Mouse (Mus musculus): ENCODE results near the gene Synpo2l. TPM values are rescaled to one million over a fixed set of nuclear protein-coding genes. Genes with fewer than 3 reads are reported as not detected.
A peak's percentile ranks its signal among the peaks of the same experiment; 100 is the strongest.

The Synpo2l gene
- polyA plus RNA-seq, 1 experiment = 0.13 TPM

DNA sequence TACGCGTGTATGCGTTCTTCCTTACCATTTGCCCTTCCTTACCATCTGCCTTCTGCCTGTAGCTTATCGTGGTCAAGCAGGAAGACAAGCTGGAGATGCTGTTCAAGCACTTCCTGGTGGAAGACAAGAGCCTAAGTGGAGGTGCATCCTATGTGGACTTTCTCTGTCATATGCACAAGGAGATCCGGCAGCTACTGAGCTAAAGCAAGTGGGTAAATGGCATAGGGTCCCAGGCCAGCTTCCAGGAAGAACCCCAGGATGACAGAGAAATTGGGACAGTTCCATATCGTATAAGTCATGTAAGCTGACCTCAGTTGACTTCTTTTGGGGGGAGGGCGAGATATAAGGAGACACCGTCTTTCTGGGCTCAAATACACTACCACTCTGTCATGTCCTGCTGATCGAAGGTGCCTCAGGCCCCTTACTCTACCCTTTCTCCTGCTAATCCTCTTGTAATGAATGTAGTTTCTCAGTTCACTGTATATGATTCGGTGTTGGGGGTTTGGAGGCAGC is 25.5 kb upstream of the Synpo2l start:
- Histone ChIP-seq H3K27ac (ENCODE audit: insufficient read depth, low read length) (0 out of 2 replicates have a peak overlapping the region, but pooled peaks have one; percentile 18), H3K4me3 (replicated peaks; ENCODE audit: insufficient read depth, low read depth, low read length) (no peak overlapping the region), H3K4me1 (ENCODE audit: control insufficient read depth, insufficient read depth, low read length) (peaks cover 9% of the 10 kb centered on the region; the same call in 1 of the 2 replicates), H3K27me3 (ENCODE audit: control insufficient read depth, insufficient read depth, low read length) (no peaks in the 10 kb centered on the region)
- DNase-seq = no peak
- TF ChIP-seq POLR2A (IDR thresholded peaks at IDR 0.05; ENCODE audit: borderline replicate concordance, insufficient read depth, low read length) = no peak
- TF ChIP-seq CTCF (IDR thresholded peaks at IDR 0.05; ENCODE audit: borderline replicate concordance, insufficient read depth, low read depth, low read length) = no peak
- 84% methylated on average over 10 of the region's 10 CpGs for WGBS

- DNase-seq = no peak
- H3K4me3 ChIP-seq (replicated peaks; ENCODE audit: insufficient read depth, low read depth, low read length) = no peak overlapping the region
- peaks cover 9% of the 10 kb centered on the region; the same call in 1 of the 2 replicates for H3K4me1 ChIP-seq (ENCODE audit: control insufficient read depth, insufficient read depth, low read length)
- TF ChIP-seq CTCF (IDR thresholded peaks at IDR 0.05; ENCODE audit: borderline replicate concordance, insufficient read depth, low read depth, low read length) (no peak), POLR2A (IDR thresholded peaks at IDR 0.05; ENCODE audit: borderline replicate concordance, insufficient read depth, low read length) (no peak)
- 85% methylated on average over 6 of the region's 6 CpGs for WGBS
- H3K27ac ChIP-seq (ENCODE audit: insufficient read depth, low read length) = no peak overlapping the region
- H3K27me3 ChIP-seq (ENCODE audit: control insufficient read depth, insufficient read depth, low read length) = no peaks in the 10 kb centered on the region
Observed at GRCm38 (mm10) chr14:20691772-20692171, 23.6 kb upstream of the Synpo2l start.

DNA sequence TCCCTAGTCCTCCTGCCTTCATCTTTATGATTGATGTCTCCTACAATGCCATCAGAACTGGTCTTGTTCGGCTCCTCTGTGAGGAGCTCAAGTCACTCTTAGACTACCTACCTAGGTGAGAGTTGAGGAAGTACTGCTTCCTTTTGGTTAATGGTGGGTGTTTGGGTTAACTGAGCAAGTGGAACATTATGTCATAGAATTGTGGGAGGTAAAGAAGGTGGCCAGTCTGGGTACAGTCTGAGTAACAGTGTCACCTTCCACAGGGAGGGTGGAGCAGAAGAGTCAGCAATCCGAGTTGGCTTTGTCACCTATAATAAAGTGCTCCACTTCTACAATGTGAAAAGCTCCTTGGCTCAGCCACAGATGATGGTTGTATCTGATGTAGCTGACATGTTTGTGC is 20.9 kb upstream of the Synpo2l start:
- Histone ChIP-seq H3K4me3 (replicated peaks; ENCODE audit: insufficient read depth, low read depth, low read length) (no peak overlapping the region), H3K4me1 (ENCODE audit: control insufficient read depth, insufficient read depth, low read length) (peaks cover 4% of the 10 kb centered on the region; the same call in 1 of the 2 replicates), H3K27ac (ENCODE audit: insufficient read depth, low read length) (no peak overlapping the region), H3K27me3 (ENCODE audit: control insufficient read depth, insufficient read depth, low read length) (no peaks in the 10 kb centered on the region)
- TF ChIP-seq POLR2A (IDR thresholded peaks at IDR 0.05; ENCODE audit: borderline replicate concordance, insufficient read depth, low read length) (no peak), CTCF (IDR thresholded peaks at IDR 0.05; ENCODE audit: borderline replicate concordance, insufficient read depth, low read depth, low read length) (no peak)
- WGBS = 88% methylated on average over 2 of the region's 2 CpGs
- no peak for DNase-seq

GRCm38 (mm10) chr14:20686576-20686975 is 18.4 kb upstream of the Synpo2l start:
- Histone ChIP-seq H3K4me1 (ENCODE audit: control insufficient read depth, insufficient read depth, low read length) (no peaks in the 10 kb centered on the region), H3K27me3 (ENCODE audit: control insufficient read depth, insufficient read depth, low read length) (no peaks in the 10 kb centered on the region), H3K4me3 (replicated peaks; ENCODE audit: insufficient read depth, low read depth, low read length) (no peak overlapping the region), H3K27ac (ENCODE audit: insufficient read depth, low read length) (no peak overlapping the region)
- no peak for TF ChIP-seq POLR2A (IDR thresholded peaks at IDR 0.05; ENCODE audit: borderline replicate concordance, insufficient read depth, low read length)
- TF ChIP-seq CTCF (IDR thresholded peaks at IDR 0.05; ENCODE audit: borderline replicate concordance, insufficient read depth, low read depth, low read length) = no peak
- WGBS = 97% methylated on average over 3 of the region's 3 CpGs
- no peak for DNase-seq

- H3K4me3 ChIP-seq (replicated peaks; ENCODE audit: insufficient read depth, low read depth, low read length) = no peak overlapping the region
- TF ChIP-seq POLR2A (IDR thresholded peaks at IDR 0.05; ENCODE audit: borderline replicate concordance, insufficient read depth, low read length) = no peak
- TF ChIP-seq CTCF (IDR thresholded peaks at IDR 0.05; ENCODE audit: borderline replicate concordance, insufficient read depth, low read depth, low read length) = no peak
- DNase-seq = no peak
- no peak overlapping the region for H3K27ac ChIP-seq (ENCODE audit: insufficient read depth, low read length)
- no peaks in the 10 kb centered on the region for H3K4me1 ChIP-seq (ENCODE audit: control insufficient read depth, insufficient read depth, low read length)
- WGBS = 24% methylated on average over 3 of the region's 3 CpGs
- no peaks in the 10 kb centered on the region for H3K27me3 ChIP-seq (ENCODE audit: control insufficient read depth, insufficient read depth, low read length)
Observed at GRCm38 (mm10) chr14:20682498-20682897, 14.3 kb upstream of the Synpo2l start.

- Histone ChIP-seq H3K27me3 (ENCODE audit: control insufficient read depth, insufficient read depth, low read length) (no peaks in the 10 kb centered on the region), H3K27ac (ENCODE audit: insufficient read depth, low read length) (no peak overlapping the region), H3K4me1 (ENCODE audit: control insufficient read depth, insufficient read depth, low read length) (no peaks in the 10 kb centered on the region), H3K4me3 (replicated peaks; ENCODE audit: insufficient read depth, low read depth, low read length) (no peak overlapping the region)
- DNase-seq = no peak
- TF ChIP-seq POLR2A (IDR thresholded peaks at IDR 0.05; ENCODE audit: borderline replicate concordance, insufficient read depth, low read length) = no peak
- TF ChIP-seq CTCF (IDR thresholded peaks at IDR 0.05; ENCODE audit: borderline replicate concordance, insufficient read depth, low read depth, low read length) = no peak
- 84% methylated on average over 2 of the region's 2 CpGs for WGBS
Observed at GRCm38 (mm10) chr14:20681742-20682141, 13.6 kb upstream of the Synpo2l start.

GRCm38 (mm10) chr14:20677906-20678305 is 9.8 kb upstream of the Synpo2l start:
- TF ChIP-seq CTCF (IDR thresholded peaks at IDR 0.05; ENCODE audit: borderline replicate concordance, insufficient read depth, low read depth, low read length) (no peak), POLR2A (IDR thresholded peaks at IDR 0.05; ENCODE audit: borderline replicate concordance, insufficient read depth, low read length) (no peak)
- Histone ChIP-seq H3K27ac (ENCODE audit: insufficient read depth, low read length) (no peak overlapping the region), H3K27me3 (ENCODE audit: control insufficient read depth, insufficient read depth, low read length) (no peaks in the 10 kb centered on the region), H3K4me1 (ENCODE audit: control insufficient read depth, insufficient read depth, low read length) (peaks cover 7% of the 10 kb centered on the region; the same call in 1 of the 2 replicates), H3K4me3 (replicated peaks; ENCODE audit: insufficient read depth, low read depth, low read length) (no peak overlapping the region)
- DNase-seq = no peak
- WGBS = 89% methylated on average over 4 of the region's 4 CpGs

GRCm38 (mm10) chr14:20674064-20674833 is 6.1 kb upstream of the Synpo2l start, which contains the start of gene Sec24c:
Gene Sec24c (plus strand): TSS chr14:20674308.
- DNase-seq = peak; percentile 98 to 99
- Histone ChIP-seq H3K27me3 (ENCODE audit: control insufficient read depth, insufficient read depth, low read length) (no peaks in the 10 kb centered on the region), H3K4me3 (replicated peaks; ENCODE audit: insufficient read depth, low read depth, low read length) (peak within 1 kb of the TSS; percentile 83), H3K4me1 (ENCODE audit: control insufficient read depth, insufficient read depth, low read length) (peaks cover 7% of the 10 kb centered on the region; the same call in 1 of the 2 replicates), H3K27ac (ENCODE audit: insufficient read depth, low read length) (peak within 1 kb of the TSS; percentile 25)
- TF ChIP-seq CTCF (IDR thresholded peaks at IDR 0.05; ENCODE audit: borderline replicate concordance, insufficient read depth, low read depth, low read length) = no peak
- TF ChIP-seq POLR2A (IDR thresholded peaks at IDR 0.05; ENCODE audit: borderline replicate concordance, insufficient read depth, low read length) = peak; percentile 60
- WGBS = 2% methylated on average over 43 of the region's 43 CpGs
